Mouse (Mus musculus) left cerebral cortex, adult 9 months (tissue): ENCODE data around the gene Rpl3.

Experiments
- DNase-seq, 2 experiments: peaks; one replicate each; pipeline ENCODE4 v3.0.0; 2022; ENCODE audit warnings: low spot score in 2 of 2

Gene Rpl3

GRCm38 (mm10) chr15:80066538-80066937 is 25.1 kb downstream of the Rpl3 start:
- no peak for DNase-seq

DNA sequence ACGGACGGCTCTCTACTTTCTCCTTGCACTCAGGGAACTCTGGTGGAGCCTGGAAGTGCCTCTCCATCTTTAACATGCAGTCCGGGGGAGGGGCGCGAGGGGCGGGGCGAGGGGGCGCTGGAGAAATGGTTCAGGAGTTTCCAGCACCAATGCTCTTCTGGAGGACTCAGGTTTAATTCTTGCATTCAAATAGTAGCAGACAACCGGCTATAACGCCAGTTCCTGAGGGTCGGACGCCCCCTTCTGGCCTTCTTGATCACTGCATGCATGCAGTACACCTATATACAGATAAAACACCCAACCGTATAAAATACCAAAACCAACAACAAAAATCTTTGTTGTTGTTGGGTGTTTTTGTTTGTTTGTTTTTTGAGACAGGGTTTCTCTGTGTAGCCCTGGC is 26.3 kb downstream of the Rpl3 start:
- DNase-seq: no peak

GRCm38 (mm10) chr15:80064965-80065364 is 26.7 kb downstream of the Rpl3 start:
- no peak for DNase-seq

DNA sequence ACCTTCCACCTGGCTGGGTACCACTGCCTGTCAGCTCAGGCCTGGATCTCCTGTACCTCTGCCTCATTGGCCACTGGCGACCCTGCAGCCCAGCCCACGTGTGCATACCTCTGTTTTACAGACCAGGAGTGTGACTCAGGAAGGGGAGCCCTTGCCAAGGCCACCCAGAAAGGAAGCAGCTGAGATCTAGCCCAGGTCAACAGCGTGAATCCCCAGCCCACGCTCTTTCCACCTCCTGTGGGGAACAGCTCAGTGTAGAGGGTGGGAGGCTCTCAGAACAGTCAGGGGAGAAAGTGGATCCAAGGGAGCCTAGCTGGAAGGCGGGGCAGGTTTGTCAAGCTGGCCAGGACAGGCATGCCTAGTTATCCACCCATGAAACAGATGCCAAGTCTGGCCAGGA is 28.8 kb downstream of the Rpl3 start:
- DNase-seq: no peak

DNA sequence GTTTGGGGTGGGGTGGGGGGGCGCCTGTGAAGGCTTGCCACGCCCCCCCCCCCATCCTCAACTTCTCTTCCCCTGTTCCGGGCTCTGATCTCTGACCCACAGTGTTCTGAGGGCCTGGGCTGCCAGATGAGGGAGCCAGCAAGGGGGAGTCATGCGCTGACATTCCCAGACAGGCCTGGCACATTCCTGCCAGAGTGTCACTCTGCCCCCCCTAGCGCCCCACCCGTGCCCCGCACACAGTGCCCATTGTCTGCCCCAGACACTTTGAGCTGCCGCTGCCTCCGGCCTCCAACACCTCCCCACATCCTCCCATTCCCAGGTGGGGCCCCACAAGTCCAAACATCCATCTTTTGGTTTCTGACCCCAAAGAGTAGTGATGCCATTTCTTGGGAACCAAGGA is 29.3 kb downstream of the Rpl3 start:
- no peak for DNase-seq

- no peak for DNase-seq
Measured at GRCm38 (mm10) chr15:80061071-80061550, 30.6 kb downstream of the Rpl3 start.

DNA sequence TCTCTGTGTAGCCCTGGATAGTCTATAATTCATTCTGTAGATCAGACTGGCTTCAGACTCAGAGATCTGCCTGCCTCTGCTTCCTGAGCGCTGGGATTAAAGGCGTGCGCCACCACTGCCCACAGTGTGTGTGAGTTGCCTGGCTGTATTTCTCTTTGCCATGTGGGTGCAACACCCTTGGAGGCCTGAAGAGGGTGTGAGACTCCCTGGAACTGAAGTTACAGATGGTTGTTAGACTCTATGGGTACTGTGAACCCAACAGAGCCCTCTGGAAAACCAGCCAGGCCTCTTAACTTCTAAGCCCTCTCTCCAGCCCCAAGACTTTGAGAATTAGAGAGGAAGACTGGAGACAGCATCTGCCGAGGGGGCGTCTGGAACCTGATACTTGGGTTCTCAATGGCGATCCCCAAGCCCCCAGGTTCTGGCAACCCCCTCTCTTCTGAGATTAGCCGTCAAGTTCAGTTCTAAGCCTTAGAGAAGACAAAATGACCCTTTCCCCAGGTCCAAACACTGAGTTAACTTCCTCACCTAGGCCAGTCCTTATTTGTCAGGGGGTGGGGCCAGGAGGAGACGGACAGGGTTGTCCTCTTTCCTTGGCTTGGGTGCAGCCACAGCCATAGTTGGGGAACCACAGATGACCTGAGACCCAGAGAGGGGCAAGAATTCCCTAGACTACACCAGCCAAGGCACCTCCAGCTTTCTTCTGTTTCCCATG is 31.2 kb downstream of the Rpl3 start:
- no peak for DNase-seq

GRCm38 (mm10) chr15:80059606-80060005 is 32.1 kb downstream of the Rpl3 start:
- no peak for DNase-seq

GRCm38 (mm10) chr15:80058151-80058550 is 33.5 kb downstream of the Rpl3 start:
- no peak for DNase-seq

DNA sequence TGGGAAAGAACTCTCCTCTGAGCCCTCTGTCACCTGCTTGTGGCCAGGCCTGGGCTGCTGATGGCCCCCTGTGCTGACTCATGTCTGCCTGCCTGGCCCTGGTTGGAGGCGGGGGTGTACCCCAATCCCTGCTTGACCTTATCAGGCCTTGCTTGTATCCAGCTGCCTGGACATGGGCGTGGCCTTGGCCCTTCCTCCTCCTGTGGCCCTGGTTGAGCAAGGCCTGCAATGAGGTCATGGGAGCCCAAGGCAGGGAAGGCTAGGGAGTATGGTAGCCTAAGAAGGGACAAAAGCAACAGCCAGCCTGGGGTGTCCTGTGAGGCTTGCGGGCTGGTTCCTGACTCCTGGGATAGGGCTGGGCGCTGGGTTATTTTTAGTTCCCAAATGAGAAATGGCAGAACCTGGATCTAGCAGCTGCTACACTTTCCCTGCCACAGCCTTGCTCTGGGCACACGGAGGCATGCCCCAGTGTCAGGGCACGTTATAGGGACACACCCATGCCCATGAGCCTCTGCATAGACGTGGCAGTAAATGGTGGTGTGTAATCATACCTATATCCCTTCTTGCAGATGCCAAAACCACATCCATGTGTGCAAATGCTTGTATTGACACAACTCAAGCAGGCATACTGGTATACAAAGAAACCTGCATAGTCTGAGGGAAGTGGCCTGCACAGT is 37.5 kb downstream of the Rpl3 start:
- DNase-seq: no peak

- DNase-seq: no peak
Measured at GRCm38 (mm10) chr15:80053381-80054033, 38.2 kb downstream of the Rpl3 start.

- DNase-seq: no peak
Measured at GRCm38 (mm10) chr15:80051782-80052181, 39.9 kb downstream of the Rpl3 start.

GRCm38 (mm10) chr15:80051092-80051761 is 40.4 kb downstream of the Rpl3 start:
- DNase-seq: no peak

DNA sequence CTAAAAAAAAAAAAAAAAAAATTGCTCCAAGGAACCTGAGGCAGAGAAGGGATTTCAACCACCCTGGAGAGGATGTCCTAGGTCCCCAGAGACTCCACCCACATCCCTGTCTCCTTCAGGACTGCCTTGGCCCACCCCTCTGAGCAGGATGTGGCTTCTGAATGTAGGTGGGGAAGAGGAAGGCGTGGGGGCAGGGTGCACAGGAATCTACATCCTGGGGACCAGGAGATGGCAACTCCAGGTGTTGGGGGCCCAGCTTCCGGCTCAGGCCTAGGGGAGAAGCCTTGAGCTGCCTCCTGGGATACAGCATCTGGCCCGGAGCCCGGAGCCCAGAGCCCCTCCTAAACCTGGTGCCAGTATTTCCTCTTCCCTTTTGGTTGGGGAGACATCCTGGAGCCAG is 41.6 kb downstream of the Rpl3 start:
- no peak for DNase-seq

- no peak for DNase-seq
Measured at GRCm38 (mm10) chr15:80047973-80048372, 43.7 kb downstream of the Rpl3 start.

DNA sequence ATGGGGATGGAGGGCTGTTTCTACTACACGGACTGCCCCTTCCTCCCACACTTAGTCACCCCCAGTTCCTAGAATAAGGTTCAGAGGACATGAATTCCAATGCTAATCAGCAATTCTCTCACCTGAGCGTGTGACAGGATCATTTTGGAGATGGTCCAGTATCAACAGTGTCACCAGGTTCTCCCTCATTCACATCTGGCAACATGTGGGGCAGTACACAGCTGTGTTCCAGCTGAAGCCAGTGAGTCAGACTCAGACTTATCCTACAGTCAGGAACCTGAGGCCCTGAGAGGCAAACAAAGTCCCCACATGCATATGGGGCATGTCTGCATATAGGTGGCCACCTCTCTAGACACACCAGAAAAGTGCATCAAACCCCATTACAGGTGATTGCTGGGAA is 44.4 kb downstream of the Rpl3 start:
- no peak for DNase-seq

GRCm38 (mm10) chr15:80045749-80046148 is 45.9 kb downstream of the Rpl3 start:
- DNase-seq: no peak

DNA sequence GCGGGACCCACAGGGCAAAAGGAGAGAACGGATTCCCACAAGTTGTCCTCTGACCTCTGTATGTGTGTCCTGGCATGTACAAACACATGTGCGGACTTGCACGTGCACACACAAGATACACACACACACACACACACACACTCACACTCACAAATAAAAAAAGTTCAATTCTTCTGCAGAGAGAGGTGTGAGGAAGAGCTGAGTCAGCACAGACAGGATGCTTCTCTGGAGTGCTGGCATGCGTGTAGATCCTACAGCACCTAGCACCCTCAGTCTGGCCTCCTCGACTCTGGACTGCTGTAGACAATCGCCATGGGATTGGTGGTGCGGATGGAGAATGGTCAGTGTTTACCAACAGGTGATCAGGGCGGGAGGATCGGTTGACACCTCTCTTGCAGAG is 47.4 kb downstream of the Rpl3 start:
- DNase-seq: no peak

DNA sequence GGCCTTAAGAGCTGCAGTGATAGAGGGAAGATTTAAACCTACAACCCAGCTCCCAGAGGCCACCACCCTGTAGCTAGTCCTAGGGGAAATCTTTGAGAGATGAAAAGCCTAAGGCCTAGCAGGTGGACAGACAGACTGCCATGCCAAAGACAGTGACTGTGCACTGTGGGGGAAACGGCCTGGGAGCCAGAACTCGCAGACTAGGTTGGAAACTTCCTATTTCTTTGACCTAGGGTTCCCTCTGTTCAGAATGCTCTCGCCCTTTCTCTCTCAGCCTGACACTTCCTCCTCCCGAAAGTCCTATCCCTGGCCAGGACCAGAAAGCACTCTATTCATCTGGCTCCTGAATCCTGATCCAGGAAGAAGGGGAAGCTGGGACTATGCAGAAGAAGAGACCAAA is 49.5 kb downstream of the Rpl3 start:
- no peak for DNase-seq

DNA sequence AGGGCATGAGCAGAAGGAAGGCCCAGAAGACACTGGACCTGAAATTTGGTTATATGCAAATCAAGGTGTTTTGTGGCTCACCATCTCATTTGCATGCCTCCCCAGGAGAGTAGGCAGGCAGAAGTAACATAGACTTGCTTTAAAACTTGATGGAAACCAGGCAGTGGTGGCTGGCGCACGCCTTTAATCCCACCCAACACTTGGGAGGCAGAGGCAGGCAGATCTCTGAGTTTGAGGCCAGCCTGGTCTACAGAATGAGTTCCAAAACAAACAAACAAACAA is 53.6 kb downstream of the Rpl3 start:
- DNase-seq: no peak

DNA sequence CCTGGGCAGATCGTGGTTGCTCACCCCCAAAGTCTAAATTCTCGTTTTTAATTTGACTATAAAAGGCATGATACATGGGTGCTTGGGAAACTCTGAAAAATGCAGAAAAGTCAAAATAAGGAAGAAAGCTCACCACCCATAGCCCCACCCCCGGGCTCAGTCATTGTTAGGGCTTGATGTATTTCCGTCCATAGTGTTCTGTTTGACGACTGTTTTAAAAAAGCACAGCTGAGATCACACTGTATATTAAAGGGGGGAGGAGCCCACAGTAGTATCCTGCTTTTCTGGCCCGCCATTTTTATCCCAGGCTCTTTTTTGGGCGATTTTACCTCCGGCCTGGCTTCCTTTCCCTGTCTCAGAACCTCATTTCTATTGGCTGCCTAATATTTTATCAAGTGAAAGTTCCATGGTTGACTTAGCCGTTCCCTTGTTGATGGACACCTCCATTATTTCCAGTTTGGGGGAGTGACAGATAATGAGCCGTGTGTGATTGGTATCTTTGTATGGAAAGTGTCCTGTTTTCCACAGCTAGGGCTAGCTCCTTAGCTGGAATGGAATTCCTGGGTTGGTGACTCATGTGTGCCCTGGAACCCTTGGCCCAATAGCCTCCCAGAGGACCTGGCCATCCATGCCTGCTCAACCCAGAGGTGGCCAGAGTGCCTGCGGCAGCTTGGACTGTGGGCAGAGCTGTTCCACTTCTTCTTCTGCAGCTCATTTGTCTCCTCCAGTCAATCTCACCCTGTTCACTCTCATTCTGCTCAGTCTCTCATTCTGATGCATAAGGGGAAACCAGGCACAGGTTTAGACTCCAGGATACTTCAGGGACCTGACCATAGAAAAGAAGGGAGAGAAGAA is 54.2 kb downstream of the Rpl3 start:
- DNase-seq: no peak
